Mouse (Mus musculus): Measurements from ENCODE around the gene 4930579G24Rik.

- TF ChIP-seq GATA1 (IDR thresholded peaks at IDR 0.05; ENCODE audit: low read length): peak; percentile 65
- no peak for TF ChIP-seq TAL1 (IDR thresholded peaks at IDR 0.05; ENCODE audit: low read length)
Measured at GRCm38 (mm10) chr3:79628561-79629415, at the start of gene 4930579G24Rik.

All from erythroblast, embryonic 14.5 days (primary cell).